Mouse (Mus musculus) forebrain, embryonic 16.5 days (tissue): ENCODE data around the gene Mpz. TPM values are rescaled to one million over a fixed set of nuclear protein-coding genes. Genes with fewer than 3 reads are reported as not detected.

Source experiments
- ATAC-seq: fragments of 200-750 bp; cut with Nextera tagmentation; 2 replicates; pipeline ENCODE4 v1.8.0; 2017; ENCODE audit warnings: mild to moderate bottlenecking, moderate library complexity
- H3K27ac ChIP-seq: fragments of 300-500 bp; sonication (generic); 2 replicates; pipeline ENCODE4 v1.5.1; 2014; ENCODE audit warnings: low read length, control low read depth
- H3K27me3 ChIP-seq: fragments of 300-500 bp; sonication (generic); replicated peaks from 2 replicates; pipeline ENCODE4 v1.6.1; 2014; ENCODE audit warnings: low read length; ENCODE audit not compliant: control insufficient read depth, insufficient read depth
- H3K36me3 ChIP-seq: fragments of 300-500 bp; sonication (generic); 2 replicates; pipeline ENCODE4 v1.6.1; 2014; ENCODE audit not compliant: control insufficient read depth, insufficient read depth
- H3K4me1 ChIP-seq: fragments of 300-500 bp; sonication (generic); replicated peaks from 2 replicates; pipeline ENCODE4 v1.6.1; 2014; ENCODE audit warnings: low read length; ENCODE audit not compliant: control insufficient read depth, insufficient read depth
- H3K4me2 ChIP-seq: fragments of 300-500 bp; sonication (generic); 2 replicates; pipeline ENCODE4 v1.6.1; 2014; ENCODE audit warnings: mild to moderate bottlenecking, low read length, control low read depth
- H3K4me3 ChIP-seq: fragments of 300-500 bp; sonication (generic); replicated peaks from 2 replicates; pipeline ENCODE4 v1.5.1; 2014; ENCODE audit warnings: mild to moderate bottlenecking, low read length, control low read depth
- H3K9ac ChIP-seq: fragments of 300-500 bp; sonication (generic); replicated peaks from 2 replicates; pipeline ENCODE4 v1.6.1; 2014; ENCODE audit warnings: low read depth, low read length, control low read depth
- H3K9me3 ChIP-seq: fragments of 300-500 bp; sonication (generic); 2 replicates; pipeline ENCODE4 v1.6.1; 2016; ENCODE audit warnings: low read length; ENCODE audit not compliant: control insufficient read depth
- WGBS: fragments of 180-500 bp; shearing (Covaris S2); extraction: QIAGEN DNeasy Blood & Tissue Kit; methylation state at CpG from one replicate; pipeline ENCODE4 v1.1.7; 2014; 5-methylcytosine and 5-hydroxymethylcytosine counted together
- polyA plus RNA-seq: library from polyadenylated mRNA; unstranded; fragments of >200 nt; fragmentation: Nextera tagmentation; extraction: Ambion mirVana; gene quantifications from 2 replicates; pipeline ENCODE4 v1.2.1, GENCODE M21; 2015

Gene Mpz
- polyA plus RNA-seq, 1 experiment from 2014 or later = not detected

GRCm38 (mm10) chr1:171190832-171191231, 40.3 kb downstream of the Mpz start:
- Histone ChIP-seq H3K4me1 (peaks cover 26% of the 10 kb centered on the region), H3K27ac (no peak overlapping the region), H3K4me2 (no peak overlapping the region), H3K9ac (no peak overlapping the region), H3K4me3 (no peak overlapping the region), H3K9me3 (no peaks in the 10 kb centered on the region), H3K36me3 (no peaks in the 10 kb centered on the region), H3K27me3 (peaks cover 32% of the 10 kb centered on the region)
- no peak for ATAC-seq
- 95% methylated on average over 9 of the region's 9 CpGs for WGBS

- H3K27ac ChIP-seq = no peak overlapping the region
- WGBS = 52% methylated on average over 10 of the region's 10 CpGs
- H3K4me2 ChIP-seq = no peak overlapping the region
- ATAC-seq = no peak
- H3K9me3 ChIP-seq = no peaks in the 10 kb centered on the region
- no peak overlapping the region for H3K4me3 ChIP-seq
- H3K27me3 ChIP-seq = peaks cover 34% of the 10 kb centered on the region
- no peaks in the 10 kb centered on the region for H3K36me3 ChIP-seq
- H3K9ac ChIP-seq = no peak overlapping the region
- H3K4me1 ChIP-seq = peaks cover 31% of the 10 kb centered on the region
Observed at GRCm38 (mm10) chr1:171192283-171192682, 41.8 kb downstream of the Mpz start.

- peaks cover 28% of the 10 kb centered on the region for H3K4me1 ChIP-seq
- no peak for ATAC-seq
- H3K27ac ChIP-seq = no peak overlapping the region
Observed at GRCm38 (mm10) chr1:171193093-171193840, 42.8 kb downstream of the Mpz start.

GRCm38 (mm10) chr1:171193911-171194830, 43.7 kb downstream of the Mpz start:
- Histone ChIP-seq H3K9ac (no peak overlapping the region), H3K9me3 (no peaks in the 10 kb centered on the region), H3K36me3 (no peaks in the 10 kb centered on the region), H3K4me3 (no peak overlapping the region), H3K4me1 (peaks cover 24% of the 10 kb centered on the region), H3K4me2 (no peak overlapping the region), H3K27ac (no peak overlapping the region), H3K27me3 (peaks cover 34% of the 10 kb centered on the region)
- 21% methylated on average over 11 of the region's 11 CpGs for WGBS
- no peak for ATAC-seq

More at GRCm38 (mm10) chr1:171193093-171193840, 42.8 kb downstream of the Mpz start:
- H3K36me3 ChIP-seq = no peaks in the 10 kb centered on the region
- 2% methylated on average over 18 of the region's 18 CpGs for WGBS
- H3K4me3 ChIP-seq = peak overlapping the region; percentile 7; the same call in 1 of the 2 replicates
- peak overlapping the region; percentile 4; the same call in 1 of the 2 replicates for H3K9ac ChIP-seq
- peaks cover 34% of the 10 kb centered on the region for H3K27me3 ChIP-seq
- H3K4me2 ChIP-seq = peak overlapping the region; percentile 42
- no peaks in the 10 kb centered on the region for H3K9me3 ChIP-seq

GRCm38 (mm10) chr1:171195046-171195822, 44.7 kb downstream of the Mpz start:
- H3K27me3 ChIP-seq = peaks cover 34% of the 10 kb centered on the region

GRCm38 (mm10) chr1:171195887-171196397, 45.4 kb downstream of the Mpz start, which contains the start of gene Pcp4l1:
Gene Pcp4l1, minus strand, starts transcription at chr1:171196268.
- no peaks in the 10 kb centered on the region for H3K9me3 ChIP-seq
- peaks cover 18% of the 10 kb centered on the region for H3K4me1 ChIP-seq
- no peak within 1 kb of the TSS for H3K27ac ChIP-seq
- ATAC-seq = peak; percentile 93
- peak within 1 kb of the TSS; percentile 66 for H3K4me3 ChIP-seq
- peaks cover 32% of the 10 kb centered on the region for H3K27me3 ChIP-seq
- WGBS = 0% methylated on average over 33 of the region's 33 CpGs
- H3K4me2 ChIP-seq = peak within 1 kb of the TSS; percentile 96
- H3K9ac ChIP-seq = peak within 1 kb of the TSS; percentile 60
- H3K36me3 ChIP-seq = no peaks in the 10 kb centered on the region

More at GRCm38 (mm10) chr1:171195046-171195822, 44.7 kb downstream of the Mpz start:
- Histone ChIP-seq H3K4me3 (peak overlapping the region; percentile 66), H3K4me2 (peak overlapping the region; percentile 96), H3K27ac (no peak overlapping the region), H3K36me3 (no peaks in the 10 kb centered on the region), H3K9me3 (no peaks in the 10 kb centered on the region), H3K4me1 (peaks cover 18% of the 10 kb centered on the region), H3K9ac (peak overlapping the region; percentile 60)
- peak; percentile 21 for ATAC-seq
- WGBS = 4% methylated on average over 20 of the region's 20 CpGs

GRCm38 (mm10) chr1:171199532-171199931, 49.0 kb downstream of the Mpz start:
- Histone ChIP-seq H3K4me3 (no peak overlapping the region), H3K9ac (no peak overlapping the region), H3K27me3 (peaks cover 8% of the 10 kb centered on the region), H3K36me3 (no peaks in the 10 kb centered on the region), H3K27ac (no peak overlapping the region), H3K4me1 (peaks cover 10% of the 10 kb centered on the region), H3K4me2 (no peak overlapping the region), H3K9me3 (no peaks in the 10 kb centered on the region)
- 71% methylated on average over 1 of the region's 1 CpGs for WGBS
- ATAC-seq = no peak

GRCm38 (mm10) chr1:171200769-171201168, 50.3 kb downstream of the Mpz start:
- 97% methylated on average over 1 of the region's 1 CpGs for WGBS
- Histone ChIP-seq H3K4me2 (no peak overlapping the region), H3K27me3 (peaks cover 3% of the 10 kb centered on the region; the same call in 1 of the 2 replicates), H3K9ac (no peak overlapping the region), H3K27ac (no peak overlapping the region), H3K4me1 (peaks cover 6% of the 10 kb centered on the region), H3K4me3 (no peak overlapping the region), H3K36me3 (no peaks in the 10 kb centered on the region), H3K9me3 (no peaks in the 10 kb centered on the region)
- no peak for ATAC-seq
